Mouse (Mus musculus): ENCODE results near the gene Pga5. TPM values are rescaled to one million over a fixed set of nuclear protein-coding genes. Genes with fewer than 3 reads are reported as not detected.

The Pga5 gene
- polyA plus RNA-seq, 1 experiment from 2014 or later: not detected

GRCm38 (mm10) chr19:10685081-10685480 is 7.2 kb upstream of the Pga5 start:
- WGBS: 82% methylated on average over 9 of the region's 9 CpGs
- no peaks in the 10 kb centered on the region for H3K36me3 ChIP-seq
- no peak overlapping the region for H3K4me2 ChIP-seq
- no peak overlapping the region for H3K9ac ChIP-seq
- H3K4me1 ChIP-seq: peaks cover 19% of the 10 kb centered on the region
- no peak overlapping the region for H3K4me3 ChIP-seq (replicated peaks)
- ATAC-seq (replicated peaks; ENCODE audit: low FRiP score): no peak
- H3K27ac ChIP-seq: no peak overlapping the region
- 0 out of 2 replicates have a peak, but pooled peaks cover 12% of the 10 kb centered on the region for H3K27me3 ChIP-seq
- H3K9me3 ChIP-seq (replicated peaks): no peaks in the 10 kb centered on the region

GRCm38 (mm10) chr19:10681571-10681970 is 3.7 kb upstream of the Pga5 start:
- Histone ChIP-seq H3K9me3 (replicated peaks) (no peaks in the 10 kb centered on the region), H3K4me2 (no peak overlapping the region), H3K4me3 (replicated peaks) (no peak overlapping the region), H3K4me1 (0 out of 2 replicates have a peak, but pooled peaks cover 3% of the 10 kb centered on the region), H3K36me3 (no peaks in the 10 kb centered on the region), H3K27me3 (0 out of 2 replicates have a peak, but pooled peaks cover 12% of the 10 kb centered on the region), H3K27ac (no peak overlapping the region), H3K9ac (no peak overlapping the region)
- 60% methylated on average over 4 of the region's 4 CpGs for WGBS
- no peak for ATAC-seq (replicated peaks; ENCODE audit: low FRiP score)

- H3K27me3 ChIP-seq: 0 out of 2 replicates have a peak, but pooled peaks cover 12% of the 10 kb centered on the region
- H3K36me3 ChIP-seq: no peaks in the 10 kb centered on the region
- H3K4me3 ChIP-seq (replicated peaks): no peak overlapping the region
- H3K9me3 ChIP-seq (replicated peaks): no peaks in the 10 kb centered on the region
- 0 out of 2 replicates have a peak, but pooled peaks cover 3% of the 10 kb centered on the region for H3K4me1 ChIP-seq
- ATAC-seq (replicated peaks; ENCODE audit: low FRiP score): no peak
- no peak overlapping the region for H3K4me2 ChIP-seq
- no peak overlapping the region for H3K9ac ChIP-seq
- no peak overlapping the region for H3K27ac ChIP-seq
- 75% methylated on average over 1 of the region's 1 CpGs for WGBS
Observed at GRCm38 (mm10) chr19:10678772-10679067, 849 bp upstream of the Pga5 start.

- Histone ChIP-seq H3K4me3 (replicated peaks) (no peak overlapping the region), H3K27me3 (0 out of 2 replicates have a peak, but pooled peaks cover 5% of the 10 kb centered on the region)
Observed at GRCm38 (mm10) chr19:10676656-10677055, 1.2 kb downstream of the Pga5 start.

GRCm38 (mm10) chr19:10673275-10673674 is 4.6 kb downstream of the Pga5 start:
- 55% methylated on average over 1 of the region's 1 CpGs for WGBS

More at GRCm38 (mm10) chr19:10676656-10677055, 1.2 kb downstream of the Pga5 start:
- 79% methylated on average over 16 of the region's 16 CpGs for WGBS
- no peak overlapping the region for H3K27ac ChIP-seq
- no peak overlapping the region for H3K4me2 ChIP-seq
- H3K36me3 ChIP-seq: no peaks in the 10 kb centered on the region
- ATAC-seq (replicated peaks; ENCODE audit: low FRiP score): no peak
- H3K9me3 ChIP-seq (replicated peaks): no peaks in the 10 kb centered on the region
- H3K9ac ChIP-seq: no peak overlapping the region
- H3K4me1 ChIP-seq: 0 out of 2 replicates have a peak, but pooled peaks cover 3% of the 10 kb centered on the region

GRCm38 (mm10) chr19:10671854-10672417 is 5.9 kb downstream of the Pga5 start:
- no peaks in the 10 kb centered on the region for H3K4me1 ChIP-seq
- H3K27me3 ChIP-seq: no peaks in the 10 kb centered on the region
- H3K36me3 ChIP-seq: no peaks in the 10 kb centered on the region
- H3K27ac ChIP-seq: no peak overlapping the region
- no peaks in the 10 kb centered on the region for H3K9me3 ChIP-seq (replicated peaks)
- no peak for ATAC-seq (replicated peaks; ENCODE audit: low FRiP score)
- no peak overlapping the region for H3K4me3 ChIP-seq (replicated peaks)
- no peak overlapping the region for H3K4me2 ChIP-seq
- WGBS: 56% methylated on average over 9 of the region's 9 CpGs
- H3K9ac ChIP-seq: no peak overlapping the region

More at GRCm38 (mm10) chr19:10673275-10673674, 4.6 kb downstream of the Pga5 start:
- no peak overlapping the region for H3K4me3 ChIP-seq (replicated peaks)
- no peaks in the 10 kb centered on the region for H3K9me3 ChIP-seq (replicated peaks)
- H3K27ac ChIP-seq: no peak overlapping the region
- H3K36me3 ChIP-seq: no peaks in the 10 kb centered on the region
- H3K4me2 ChIP-seq: no peak overlapping the region
- ATAC-seq (replicated peaks; ENCODE audit: low FRiP score): no peak
- H3K27me3 ChIP-seq: no peaks in the 10 kb centered on the region
- H3K4me1 ChIP-seq: no peaks in the 10 kb centered on the region
- H3K9ac ChIP-seq: no peak overlapping the region

GRCm38 (mm10) chr19:10671319-10671718 is 6.6 kb downstream of the Pga5 start:
- Histone ChIP-seq H3K36me3 (no peaks in the 10 kb centered on the region), H3K4me3 (replicated peaks) (no peak overlapping the region), H3K9ac (no peak overlapping the region), H3K4me2 (no peak overlapping the region), H3K9me3 (replicated peaks) (no peaks in the 10 kb centered on the region), H3K27me3 (no peaks in the 10 kb centered on the region), H3K4me1 (no peaks in the 10 kb centered on the region), H3K27ac (no peak overlapping the region)
- 87% methylated on average over 4 of the region's 4 CpGs for WGBS
- no peak for ATAC-seq (replicated peaks; ENCODE audit: low FRiP score)

GRCm38 (mm10) chr19:10665499-10665898 is 12.4 kb downstream of the Pga5 start:
- no peaks in the 10 kb centered on the region for H3K36me3 ChIP-seq
- H3K27ac ChIP-seq: no peak overlapping the region
- H3K4me3 ChIP-seq (replicated peaks): no peak overlapping the region
- H3K27me3 ChIP-seq: no peaks in the 10 kb centered on the region
- H3K9me3 ChIP-seq (replicated peaks): no peaks in the 10 kb centered on the region
- H3K4me2 ChIP-seq: no peak overlapping the region
- WGBS: 12% methylated on average over 2 of the region's 2 CpGs
- no peak overlapping the region for H3K9ac ChIP-seq
- no peaks in the 10 kb centered on the region for H3K4me1 ChIP-seq
- peak; percentile 66; the same call in 1 of the 2 replicates for ATAC-seq (replicated peaks; ENCODE audit: low FRiP score)

- H3K9me3 ChIP-seq (replicated peaks): no peaks in the 10 kb centered on the region
- H3K9ac ChIP-seq: no peak overlapping the region
- no peaks in the 10 kb centered on the region for H3K27me3 ChIP-seq
- no peak overlapping the region for H3K4me2 ChIP-seq
- no peak overlapping the region for H3K4me3 ChIP-seq (replicated peaks)
- no peak overlapping the region for H3K27ac ChIP-seq
- no peak for ATAC-seq (replicated peaks; ENCODE audit: low FRiP score)
- H3K4me1 ChIP-seq: no peaks in the 10 kb centered on the region
- H3K36me3 ChIP-seq: no peaks in the 10 kb centered on the region
- 60% methylated on average over 3 of the region's 3 CpGs for WGBS
Observed at GRCm38 (mm10) chr19:10665093-10665492, 12.8 kb downstream of the Pga5 start.

GRCm38 (mm10) chr19:10662665-10663064 is 15.2 kb downstream of the Pga5 start:
- Histone ChIP-seq H3K4me2 (no peak overlapping the region), H3K9me3 (replicated peaks) (no peaks in the 10 kb centered on the region), H3K4me1 (no peaks in the 10 kb centered on the region), H3K9ac (no peak overlapping the region), H3K27ac (no peak overlapping the region), H3K27me3 (no peaks in the 10 kb centered on the region), H3K36me3 (no peaks in the 10 kb centered on the region), H3K4me3 (replicated peaks) (no peak overlapping the region)
- ATAC-seq (replicated peaks; ENCODE audit: low FRiP score): no peak
- WGBS: 39% methylated on average over 3 of the region's 3 CpGs

GRCm38 (mm10) chr19:10661919-10662318 is 16.0 kb downstream of the Pga5 start:
- WGBS: 91% methylated on average over 2 of the region's 2 CpGs
- ATAC-seq (replicated peaks; ENCODE audit: low FRiP score): no peak
- no peaks in the 10 kb centered on the region for H3K27me3 ChIP-seq
- no peaks in the 10 kb centered on the region for H3K9me3 ChIP-seq (replicated peaks)
- no peak overlapping the region for H3K9ac ChIP-seq
- no peak overlapping the region for H3K4me3 ChIP-seq (replicated peaks)
- H3K36me3 ChIP-seq: no peaks in the 10 kb centered on the region
- no peaks in the 10 kb centered on the region for H3K4me1 ChIP-seq
- H3K4me2 ChIP-seq: no peak overlapping the region
- H3K27ac ChIP-seq: no peak overlapping the region

- Histone ChIP-seq H3K9ac (no peak overlapping the region), H3K27ac (no peak overlapping the region), H3K4me3 (replicated peaks) (no peak overlapping the region), H3K27me3 (no peaks in the 10 kb centered on the region), H3K4me1 (0 out of 2 replicates have a peak, but pooled peaks cover 3% of the 10 kb centered on the region), H3K4me2 (no peak overlapping the region), H3K9me3 (replicated peaks) (no peaks in the 10 kb centered on the region), H3K36me3 (no peaks in the 10 kb centered on the region)
- 79% methylated on average over 5 of the region's 5 CpGs for WGBS
- ATAC-seq (replicated peaks; ENCODE audit: low FRiP score): peak; percentile 35; the same call in 1 of the 2 replicates
Observed at GRCm38 (mm10) chr19:10661373-10661772, 16.5 kb downstream of the Pga5 start.

GRCm38 (mm10) chr19:10658406-10658805 is 19.5 kb downstream of the Pga5 start:
- ATAC-seq (replicated peaks; ENCODE audit: low FRiP score): no peak
- H3K36me3 ChIP-seq: no peaks in the 10 kb centered on the region
- no peak overlapping the region for H3K4me3 ChIP-seq (replicated peaks)
- H3K4me2 ChIP-seq: no peak overlapping the region
- H3K9ac ChIP-seq: no peak overlapping the region
- no peaks in the 10 kb centered on the region for H3K27me3 ChIP-seq
- H3K4me1 ChIP-seq: 0 out of 2 replicates have a peak, but pooled peaks cover 8% of the 10 kb centered on the region
- WGBS: 75% methylated on average over 2 of the region's 2 CpGs
- H3K27ac ChIP-seq: no peak overlapping the region
- H3K9me3 ChIP-seq (replicated peaks): no peaks in the 10 kb centered on the region
